Mouse (Mus musculus): Measurements from ENCODE around the gene Acsl3.
A peak's percentile ranks its signal among the peaks of the same experiment; 100 is the strongest.

Gene Acsl3

GRCm38 (mm10) chr1:78742198-78742597 lies 84.6 kb downstream of the Acsl3 start:
- DNase-seq (ENCODE audit: low spot score): no peak

- DNase-seq (ENCODE audit: low spot score): no peak
Observed at GRCm38 (mm10) chr1:78743318-78743717, 85.7 kb downstream of the Acsl3 start.

GRCm38 (mm10) chr1:78745230-78745777 lies 87.7 kb downstream of the Acsl3 start:
- peak; percentile 85 for DNase-seq (ENCODE audit: low spot score)
